Mouse (Mus musculus) T-cell, adult 2 months (primary cell): ENCODE data around the gene Mapk8ip3.

Source experiments
- DNase-seq: peaks from one replicate; pipeline ENCODE4 v3.0.0; 2022; ENCODE audit warnings: low spot score

Mapk8ip3 gene

DNA sequence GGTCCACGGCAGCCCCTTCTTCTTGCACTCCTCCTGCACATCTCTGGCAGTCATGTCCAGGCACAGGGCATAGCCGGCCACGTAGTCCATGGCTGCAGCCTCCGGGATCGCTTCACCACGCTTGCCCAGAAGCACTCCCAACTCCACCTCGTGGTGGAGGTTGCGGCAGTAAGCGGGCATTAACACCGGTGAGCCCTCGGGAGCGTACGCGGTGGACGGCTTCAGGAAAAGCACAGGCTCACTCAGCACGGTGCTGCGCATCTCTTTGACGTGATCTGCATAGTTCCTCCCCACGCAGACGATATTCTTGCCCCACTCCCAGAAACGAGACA lies 87.1 kb downstream of the Mapk8ip3 start:
- DNase-seq = no peak

DNA sequence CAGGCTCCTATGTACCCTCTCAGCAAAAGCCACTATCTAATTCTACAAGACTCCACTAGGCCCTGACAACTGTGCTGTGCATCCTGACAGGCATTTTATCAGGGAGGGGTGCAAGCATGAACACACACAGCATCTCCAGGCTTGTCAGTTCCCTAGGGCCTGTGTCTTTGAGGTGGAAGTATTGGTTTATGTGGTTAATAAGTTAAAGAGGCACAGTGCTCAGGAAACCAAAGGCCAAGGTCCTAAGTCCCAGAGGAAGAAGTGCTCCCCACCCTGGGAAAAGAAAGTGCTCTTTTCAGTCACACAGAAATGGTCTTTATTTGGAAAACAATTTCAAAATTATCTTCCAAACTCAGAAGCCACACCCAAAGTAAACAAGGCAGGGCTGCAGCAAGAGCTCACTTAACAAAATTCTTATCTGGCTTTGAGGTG lies 88.2 kb downstream of the Mapk8ip3 start:
- DNase-seq = no peak

DNA sequence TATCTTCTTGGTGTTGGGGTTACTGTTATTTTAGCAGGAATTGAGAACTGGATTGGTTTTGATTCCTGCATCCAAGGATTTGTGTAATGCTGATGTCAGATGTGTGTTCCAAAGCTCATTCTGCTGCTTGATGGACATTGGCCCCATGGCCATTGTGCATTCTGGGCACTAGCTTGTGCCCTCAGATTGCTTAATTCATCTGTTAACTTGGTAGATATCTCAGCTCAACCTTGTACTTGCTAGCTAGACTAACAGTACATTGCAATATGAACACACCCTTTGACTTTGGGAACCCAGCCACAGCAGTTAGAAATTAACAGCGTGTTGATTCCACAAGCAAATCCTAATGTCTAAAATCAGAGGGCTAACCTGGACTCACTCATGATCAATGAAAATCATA lies 89.4 kb downstream of the Mapk8ip3 start:
- DNase-seq = no peak

DNA sequence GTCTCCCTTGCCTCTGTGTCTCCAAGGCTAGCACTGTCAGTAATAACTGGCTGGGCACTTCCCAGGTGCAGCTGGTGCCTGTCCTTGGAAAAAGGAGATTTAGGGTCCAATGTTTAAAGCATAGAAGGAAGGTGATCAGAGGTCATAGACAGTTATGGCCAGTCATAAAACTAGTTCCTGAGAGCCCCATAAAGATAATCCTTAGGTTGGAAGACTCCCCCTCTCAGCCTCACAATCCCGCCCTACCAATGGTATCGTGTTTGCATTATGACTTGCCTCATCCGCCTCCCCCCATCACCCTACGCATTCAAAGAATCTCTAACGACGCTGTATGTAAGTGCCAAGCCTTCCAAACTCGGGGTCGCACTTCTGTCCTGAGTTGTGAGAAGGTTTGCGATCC lies 92.3 kb downstream of the Mapk8ip3 start:
- no peak for DNase-seq

DNA sequence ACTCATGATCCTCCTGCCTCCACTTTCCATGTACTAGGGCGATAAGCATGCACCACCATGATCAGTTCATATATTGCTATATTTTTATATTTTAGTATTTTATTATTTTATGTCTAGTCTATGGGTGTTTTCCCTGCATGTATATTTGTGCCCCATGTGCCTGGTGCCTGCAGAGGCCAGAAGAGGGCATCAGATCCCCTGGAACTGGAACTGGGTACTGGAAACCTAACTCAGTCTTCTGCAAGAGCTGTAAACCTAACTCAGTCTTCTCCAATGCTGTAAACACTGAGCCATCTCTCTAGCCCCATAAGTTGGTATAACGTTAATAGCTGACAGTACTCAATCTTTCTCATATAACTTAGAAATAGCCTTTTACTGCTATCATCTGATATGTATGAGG lies 94.1 kb downstream of the Mapk8ip3 start:
- no peak for DNase-seq
